Mouse (Mus musculus): ENCODE results near the gene Cyp1b1. TPM values are rescaled to one million over a fixed set of nuclear protein-coding genes. Genes with fewer than 3 reads are reported as not detected.
A peak's percentile ranks its signal among the peaks of the same experiment; 100 is the strongest.

Gene Cyp1b1
- polyA plus RNA-seq, 1 experiment from 2014 or later: 5.1 TPM

DNA sequence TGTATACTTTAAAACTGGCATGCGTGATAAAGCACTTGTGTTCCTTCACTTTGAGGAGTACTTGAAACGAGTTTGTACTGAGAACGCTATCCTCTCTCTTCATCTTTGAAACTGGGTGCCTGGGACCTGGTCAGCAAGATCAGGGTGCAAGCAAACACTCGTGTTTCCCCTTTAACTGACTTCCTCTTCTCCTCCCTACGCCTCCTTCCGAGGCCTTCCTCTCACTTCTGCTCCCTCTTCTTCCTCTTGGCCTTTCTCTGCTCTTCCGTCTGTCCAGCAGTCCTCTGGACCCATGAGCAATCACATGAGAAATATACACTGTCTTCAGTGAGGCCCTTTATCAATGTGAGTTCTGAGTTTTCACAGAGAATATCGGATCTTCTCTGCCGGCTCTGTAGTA, 53.0 kb downstream of the Cyp1b1 start:
- WGBS: 53% methylated on average over 9 of the region's 9 CpGs
- H3K27me3 ChIP-seq (ENCODE audit: control insufficient read depth, insufficient read depth, low read depth, low read length): no peaks in the 10 kb centered on the region
- H3K9ac ChIP-seq (ENCODE audit: low read length): no peak overlapping the region
- H3K4me3 ChIP-seq (ENCODE audit: low read length): no peak overlapping the region
- H3K36me3 ChIP-seq (ENCODE audit: control insufficient read depth, insufficient read depth, low read length): no peaks in the 10 kb centered on the region
- H3K4me2 ChIP-seq (ENCODE audit: low read depth, low read length): no peak overlapping the region; the same call in 1 of the 2 replicates
- H3K4me1 ChIP-seq (replicated peaks; ENCODE audit: control insufficient read depth, insufficient read depth, low read length): peaks cover 2% of the 10 kb centered on the region; the same call in 1 of the 2 replicates
- 0 out of 2 replicates have a peak, but pooled peaks have one; percentile 31 for ATAC-seq (ENCODE audit: low read depth)
- H3K27ac ChIP-seq (ENCODE audit: low read length): peak overlapping the region; percentile 41; the same call in 1 of the 2 replicates
- no peaks in the 10 kb centered on the region for H3K9me3 ChIP-seq (ENCODE audit: control insufficient read depth, low read length)

DNA sequence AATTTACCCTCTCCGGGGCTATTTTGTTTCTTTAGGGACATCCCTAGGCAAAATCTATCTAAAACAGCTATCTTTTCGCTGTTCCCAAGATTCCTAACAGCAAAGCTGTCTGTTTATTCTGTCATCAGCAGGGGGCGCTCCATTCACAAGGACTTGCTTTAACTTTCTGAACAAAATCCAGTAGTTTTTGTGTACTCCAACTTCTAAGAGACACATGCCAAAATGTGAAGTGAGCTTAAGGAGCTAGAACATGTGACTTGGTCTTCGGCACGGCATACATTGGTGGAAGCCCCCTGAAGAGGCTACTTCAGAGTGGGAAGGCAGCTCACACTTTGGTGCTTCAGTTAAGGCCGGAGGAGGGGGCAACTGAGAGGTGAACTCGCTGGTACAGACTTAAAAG, 53.5 kb downstream of the Cyp1b1 start:
- Histone ChIP-seq H3K4me3 (ENCODE audit: low read length) (no peak overlapping the region), H3K4me1 (replicated peaks; ENCODE audit: control insufficient read depth, insufficient read depth, low read length) (peaks cover 2% of the 10 kb centered on the region; the same call in 1 of the 2 replicates), H3K9ac (ENCODE audit: low read length) (no peak overlapping the region), H3K36me3 (ENCODE audit: control insufficient read depth, insufficient read depth, low read length) (no peaks in the 10 kb centered on the region), H3K9me3 (ENCODE audit: control insufficient read depth, low read length) (no peaks in the 10 kb centered on the region), H3K4me2 (ENCODE audit: low read depth, low read length) (peak overlapping the region; percentile 19; the same call in 1 of the 2 replicates), H3K27me3 (ENCODE audit: control insufficient read depth, insufficient read depth, low read depth, low read length) (no peaks in the 10 kb centered on the region), H3K27ac (ENCODE audit: low read length) (peak overlapping the region; percentile 41; the same call in 1 of the 2 replicates)
- peak; percentile 85 for ATAC-seq (ENCODE audit: low read depth)
- WGBS: 22% methylated on average over 7 of the region's 7 CpGs

DNA sequence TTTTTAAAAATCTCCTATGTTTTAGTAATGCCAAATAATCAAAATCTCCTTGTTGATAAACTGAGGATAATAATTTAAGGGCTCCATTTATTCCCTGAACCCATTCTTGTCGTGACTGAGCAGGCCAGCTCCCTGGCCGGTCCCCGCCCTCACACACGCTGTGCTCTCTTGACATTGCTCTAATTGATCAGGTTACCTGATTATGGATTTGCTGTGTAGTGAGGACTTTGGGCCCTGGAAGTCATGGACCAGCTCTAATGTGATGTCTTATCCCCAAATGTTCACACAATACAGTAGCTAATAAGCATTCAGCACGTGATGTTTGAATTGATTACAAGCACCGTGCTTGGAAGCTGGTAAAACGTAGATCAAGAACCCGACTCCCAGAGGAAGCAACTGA, 56.0 kb downstream of the Cyp1b1 start:
- Histone ChIP-seq H3K27me3 (ENCODE audit: control insufficient read depth, insufficient read depth, low read depth, low read length) (no peaks in the 10 kb centered on the region), H3K9ac (ENCODE audit: low read length) (no peak overlapping the region), H3K4me1 (replicated peaks; ENCODE audit: control insufficient read depth, insufficient read depth, low read length) (peaks cover 2% of the 10 kb centered on the region; the same call in 1 of the 2 replicates), H3K36me3 (ENCODE audit: control insufficient read depth, insufficient read depth, low read length) (no peaks in the 10 kb centered on the region), H3K4me2 (ENCODE audit: low read depth, low read length) (no peak overlapping the region), H3K4me3 (ENCODE audit: low read length) (no peak overlapping the region), H3K9me3 (ENCODE audit: control insufficient read depth, low read length) (no peaks in the 10 kb centered on the region), H3K27ac (ENCODE audit: low read length) (no peak overlapping the region)
- no peak for ATAC-seq (ENCODE audit: low read depth)
- 70% methylated on average over 8 of the region's 8 CpGs for WGBS

DNA sequence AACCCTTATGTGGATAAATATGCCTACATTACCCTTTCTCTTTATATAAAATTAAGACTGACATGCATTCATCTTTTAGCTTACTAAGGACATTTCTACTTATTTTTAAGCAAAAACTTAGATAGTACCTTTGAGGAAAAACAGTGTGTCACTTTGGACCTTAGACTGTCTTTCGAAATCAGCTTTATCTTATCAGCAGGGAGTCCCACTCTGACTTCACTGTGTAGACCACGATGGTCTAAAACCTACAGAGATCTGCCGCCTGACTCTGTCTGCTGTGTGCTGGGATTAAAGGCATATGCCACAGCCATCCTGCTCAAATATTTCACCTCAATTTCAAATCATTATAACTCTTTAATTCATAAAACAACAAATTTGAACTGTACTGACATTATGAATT, 56.4 kb downstream of the Cyp1b1 start:
- H3K36me3 ChIP-seq (ENCODE audit: control insufficient read depth, insufficient read depth, low read length): no peaks in the 10 kb centered on the region
- no peak overlapping the region for H3K27ac ChIP-seq (ENCODE audit: low read length)
- no peak overlapping the region for H3K4me2 ChIP-seq (ENCODE audit: low read depth, low read length)
- H3K27me3 ChIP-seq (ENCODE audit: control insufficient read depth, insufficient read depth, low read depth, low read length): no peaks in the 10 kb centered on the region
- no peak overlapping the region for H3K4me3 ChIP-seq (ENCODE audit: low read length)
- WGBS: 56% methylated on average over 3 of the region's 3 CpGs
- no peak for ATAC-seq (ENCODE audit: low read depth)
- H3K4me1 ChIP-seq (replicated peaks; ENCODE audit: control insufficient read depth, insufficient read depth, low read length): peaks cover 2% of the 10 kb centered on the region; the same call in 1 of the 2 replicates
- no peak overlapping the region for H3K9ac ChIP-seq (ENCODE audit: low read length)
- H3K9me3 ChIP-seq (ENCODE audit: control insufficient read depth, low read length): no peaks in the 10 kb centered on the region

DNA sequence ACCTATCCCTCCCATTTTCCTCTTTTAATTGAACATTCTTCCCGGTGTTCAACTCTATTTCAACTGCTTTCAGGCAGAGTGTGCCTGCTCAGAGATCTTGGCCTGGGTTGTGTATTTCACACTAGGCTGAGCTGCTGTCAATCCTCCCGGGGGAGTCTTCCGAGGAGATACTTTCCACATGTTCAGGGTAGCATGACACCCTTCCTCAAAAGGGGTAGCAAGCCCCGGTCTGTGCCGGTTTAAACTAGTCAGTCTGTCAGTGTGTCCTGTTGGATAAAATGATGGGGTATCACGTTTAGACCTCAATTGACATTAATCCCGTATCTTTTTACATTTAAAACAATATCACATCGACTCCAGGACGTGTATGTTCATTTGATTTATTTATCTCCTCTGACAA, 57.1 kb downstream of the Cyp1b1 start:
- WGBS: 44% methylated on average over 9 of the region's 9 CpGs

DNA sequence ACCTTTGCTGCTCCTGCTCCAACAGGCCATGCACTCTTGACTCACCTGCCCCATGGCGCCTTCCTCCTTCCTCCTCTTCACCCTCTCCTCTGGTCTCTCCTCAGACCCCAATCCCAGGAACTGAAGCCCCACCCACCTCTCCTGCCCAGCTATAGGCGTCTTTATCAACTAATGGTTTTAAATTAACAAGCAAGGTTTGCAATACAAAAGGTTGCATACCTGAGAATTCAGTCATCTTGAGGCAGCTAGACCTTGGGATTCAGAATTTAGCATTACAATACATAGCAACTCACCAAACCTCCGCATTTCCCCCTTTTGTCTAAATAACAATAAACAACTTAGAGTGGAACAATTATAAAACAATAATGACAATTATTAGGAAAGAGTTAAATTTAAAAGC, 60.7 kb downstream of the Cyp1b1 start:
- H3K4me2 ChIP-seq (ENCODE audit: low read depth, low read length): no peak overlapping the region
- no peaks in the 10 kb centered on the region for H3K4me1 ChIP-seq (replicated peaks; ENCODE audit: control insufficient read depth, insufficient read depth, low read length)
- no peak overlapping the region for H3K9ac ChIP-seq (ENCODE audit: low read length)
- no peak overlapping the region for H3K4me3 ChIP-seq (ENCODE audit: low read length)
- 76% methylated on average over 3 of the region's 3 CpGs for WGBS
- H3K36me3 ChIP-seq (ENCODE audit: control insufficient read depth, insufficient read depth, low read length): no peaks in the 10 kb centered on the region
- H3K27ac ChIP-seq (ENCODE audit: low read length): no peak overlapping the region
- H3K27me3 ChIP-seq (ENCODE audit: control insufficient read depth, insufficient read depth, low read depth, low read length): no peaks in the 10 kb centered on the region
- no peak for ATAC-seq (ENCODE audit: low read depth)
- H3K9me3 ChIP-seq (ENCODE audit: control insufficient read depth, low read length): no peaks in the 10 kb centered on the region

More for the DNA sequence above, 57.1 kb downstream of the Cyp1b1 start:
- Histone ChIP-seq H3K4me1 (replicated peaks; ENCODE audit: control insufficient read depth, insufficient read depth, low read length) (peaks cover 2% of the 10 kb centered on the region; the same call in 1 of the 2 replicates), H3K4me3 (ENCODE audit: low read length) (no peak overlapping the region), H3K36me3 (ENCODE audit: control insufficient read depth, insufficient read depth, low read length) (no peaks in the 10 kb centered on the region), H3K27ac (ENCODE audit: low read length) (no peak overlapping the region), H3K9ac (ENCODE audit: low read length) (no peak overlapping the region), H3K9me3 (ENCODE audit: control insufficient read depth, low read length) (no peaks in the 10 kb centered on the region), H3K4me2 (ENCODE audit: low read depth, low read length) (no peak overlapping the region), H3K27me3 (ENCODE audit: control insufficient read depth, insufficient read depth, low read depth, low read length) (no peaks in the 10 kb centered on the region)
- ATAC-seq (ENCODE audit: low read depth): 0 out of 2 replicates have a peak, but pooled peaks have one; percentile 47

DNA sequence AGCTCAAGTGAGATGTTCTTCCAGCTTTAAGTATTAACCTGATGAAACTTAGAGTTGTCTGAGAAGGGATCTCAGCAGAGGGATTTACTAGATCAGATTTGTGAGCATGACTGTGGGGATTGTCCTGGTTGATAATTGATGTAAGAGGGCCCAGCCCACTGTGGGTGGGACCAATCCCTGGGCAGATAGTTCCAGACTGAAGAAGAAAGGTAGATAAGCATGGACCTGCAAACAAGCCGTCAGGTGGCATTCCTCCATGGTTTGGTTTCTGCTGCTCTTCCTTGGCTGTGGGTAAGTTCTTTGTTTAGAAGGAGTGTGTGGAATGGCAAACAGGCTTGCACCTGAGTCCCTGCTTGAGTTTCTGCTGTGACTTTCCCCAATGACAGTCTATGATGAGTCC, 61.7 kb downstream of the Cyp1b1 start:
- Histone ChIP-seq H3K9ac (ENCODE audit: low read length) (no peak overlapping the region), H3K9me3 (ENCODE audit: control insufficient read depth, low read length) (no peaks in the 10 kb centered on the region), H3K27me3 (ENCODE audit: control insufficient read depth, insufficient read depth, low read depth, low read length) (no peaks in the 10 kb centered on the region), H3K4me1 (replicated peaks; ENCODE audit: control insufficient read depth, insufficient read depth, low read length) (no peaks in the 10 kb centered on the region), H3K27ac (ENCODE audit: low read length) (no peak overlapping the region), H3K36me3 (ENCODE audit: control insufficient read depth, insufficient read depth, low read length) (no peaks in the 10 kb centered on the region), H3K4me3 (ENCODE audit: low read length) (no peak overlapping the region), H3K4me2 (ENCODE audit: low read depth, low read length) (no peak overlapping the region)
- WGBS: 55% methylated on average over 1 of the region's 1 CpGs
- ATAC-seq (ENCODE audit: low read depth): no peak

Other genes starting within 250 kb of the Cyp1b1 start
- 31.4 and 33.6 TPM in 2 replicates for gene Rmdn2, start 103.2 kb downstream of the Cyp1b1 start, polyA plus RNA-seq (2015; fragmentation: Nextera tagmentation; extraction: Ambion mirVana)
- gene Atl2, start 181.1 kb upstream of the Cyp1b1 start, polyA plus RNA-seq (2015; fragmentation: Nextera tagmentation; extraction: Ambion mirVana): 38.4 and 39.0 TPM in 2 replicates